Mouse (Mus musculus) cerebellum, adult 2 months (tissue): Measurements from ENCODE around the gene Gm7073.

Experiments
- CTCF ChIP-seq: fragments of 200-500 bp; IDR thresholded peaks from 2 replicates; pipeline ENCODE4 v1.5.1; 2011; ENCODE audit warnings: low read depth, mild to moderate bottlenecking, control low read depth, low read length, moderate library complexity, borderline replicate concordance; ENCODE audit not compliant: insufficient read depth
- POLR2A ChIP-seq: fragments of 200-500 bp; IDR thresholded peaks from 2 replicates; pipeline ENCODE4 v1.6.1; 2011; ENCODE audit warnings: low read length, control low read depth, borderline replicate concordance; ENCODE audit not compliant: insufficient read depth

DNA sequence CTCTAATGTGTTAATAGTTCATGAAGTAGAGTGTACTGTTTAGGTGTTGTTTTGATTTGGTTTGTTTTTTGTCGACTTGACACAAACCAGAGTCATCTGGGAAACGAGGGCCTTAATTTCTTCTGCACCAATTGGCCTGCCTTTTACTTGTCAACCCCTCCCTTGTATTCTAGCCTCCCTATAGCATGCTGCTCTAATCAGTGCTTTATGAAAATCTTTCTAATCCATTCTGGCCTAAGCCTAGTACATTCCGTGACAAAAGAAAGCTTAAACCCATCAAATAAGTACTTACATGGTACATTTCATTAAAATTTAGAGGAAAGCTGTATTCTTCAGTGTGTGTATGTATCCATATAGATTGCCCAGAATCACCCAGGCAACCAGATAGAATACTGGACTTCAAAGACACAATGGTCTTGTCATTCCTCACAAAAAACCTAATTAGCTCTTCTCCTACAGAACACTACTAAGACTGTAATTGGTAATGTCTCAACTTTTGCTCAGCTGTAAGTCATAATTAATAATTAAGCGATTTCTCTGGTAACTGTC, 124.4 kb downstream of the Gm7073 start:
- TF ChIP-seq CTCF (no peak), POLR2A (no peak)
